In genomic region chr1:186183204-186183651, GRCm38 (mm10) we compare ENCODE assay signal across 8 mouse cellular contexts.
DNase-seq lines count a peak whose midpoint lies in the region; ATAC-seq and TF ChIP-seq lines count a peak whose summit lies in the region.

No protein-coding gene starts in this region.

- ATAC-seq in heart, embryonic 14.5 days (ENCODE audit: insufficient number of reproducible peaks, insufficient read depth, low FRiP score, low read depth): no peak
- ATAC-seq in hindbrain, embryonic 16.5 days: peak; percentile 14; the same call in 1 of the 2 replicates
- no peak for ATAC-seq in liver, postnatal 0 days

- 77% methylated on average over 8 of the region's 8 CpGs for WGBS in heart, embryonic 14.5 days
- WGBS in embryonic facial prominence, embryonic 10.5 days: 77% methylated on average over 8 of the region's 8 CpGs
- WGBS in hindbrain, embryonic 16.5 days: 61% methylated on average over 8 of the region's 8 CpGs
- WGBS in liver, postnatal 0 days (ENCODE audit: insufficient replicate concordance): 59% methylated on average over 8 of the region's 8 CpGs

- intact Hi-C loops in heart, postnatal 10 days (cut with DNase I): loop anchor here (5.0 kb wide), 1 partner anchor 501 kb away; no protein-coding TSS in a partner anchor

- H3K36me3 ChIP-seq in heart, embryonic 14.5 days (ENCODE audit: control insufficient read depth, insufficient read depth, low read length): no peaks in the 10 kb centered on the region
- H3K36me3 ChIP-seq in embryonic facial prominence, embryonic 10.5 days (replicated peaks): no peaks in the 10 kb centered on the region
- no peaks in the 10 kb centered on the region for H3K36me3 ChIP-seq in hindbrain, embryonic 16.5 days (ENCODE audit: control insufficient read depth, insufficient read depth, low read length)
- H3K36me3 ChIP-seq in liver, postnatal 0 days (replicated peaks; ENCODE audit: insufficient read depth, low read length): no peaks in the 10 kb centered on the region

- TF ChIP-seq EP300 in liver, postnatal 0 days (IDR thresholded peaks at IDR 0.05; ENCODE audit: low read depth): no peak

- TF ChIP-seq CTCF in liver, postnatal 0 days (IDR thresholded peaks at IDR 0.05; ENCODE audit: low read depth): no peak

- H3K9ac ChIP-seq in heart, embryonic 14.5 days (ENCODE audit: low read length): peak overlapping the region; percentile 43; the same call in 1 of the 2 replicates
- peak overlapping the region; percentile 1; the same call in 1 of the 2 replicates for H3K9ac ChIP-seq in hindbrain, embryonic 16.5 days (ENCODE audit: low read depth, low read length)
- H3K9ac ChIP-seq in liver, postnatal 0 days (replicated peaks): no peak overlapping the region

- H3K27ac ChIP-seq in heart, embryonic 14.5 days (replicated peaks in 1 of 2; ENCODE audit: control insufficient read depth in 1 of 2, insufficient read depth in 1 of 2, low read depth in 2 of 2, low read length in 2 of 2): no peak overlapping the region
- H3K27ac ChIP-seq in embryonic facial prominence, embryonic 10.5 days (replicated peaks): peak overlapping the region; percentile 66
- no peak overlapping the region for H3K27ac ChIP-seq in hindbrain, embryonic 16.5 days (ENCODE audit: low read depth, low read length)
- H3K27ac ChIP-seq in liver, postnatal 0 days (ENCODE audit: low read depth): no peak overlapping the region

- DNase-seq in heart, postnatal 10 days: no peak
- DNase-seq in embryonic facial prominence, embryonic 10.5 days (ENCODE audit: low spot score): no peak
- DNase-seq in liver, postnatal 0 days: no peak
- no peak for DNase-seq in right cerebral cortex, postnatal 10 days (ENCODE audit: low spot score in 2 of 2)
- DNase-seq in frontal cortex, postnatal 14 days (ENCODE audit: low spot score in 2 of 2): no peak
- DNase-seq in urinary bladder, postnatal 36 days (ENCODE audit: low spot score in 2 of 2): no peak

- no peaks in the 10 kb centered on the region for H3K27me3 ChIP-seq in heart, embryonic 14.5 days (ENCODE audit: control insufficient read depth, insufficient read depth, low read length)
- H3K27me3 ChIP-seq in embryonic facial prominence, embryonic 10.5 days (replicated peaks; ENCODE audit: low read depth, poor library complexity, severe bottlenecking): no peaks in the 10 kb centered on the region
- no peaks in the 10 kb centered on the region for H3K27me3 ChIP-seq in hindbrain, embryonic 16.5 days (replicated peaks; ENCODE audit: control insufficient read depth, insufficient read depth, low read length)
- H3K27me3 ChIP-seq in liver, postnatal 0 days (ENCODE audit: insufficient read depth, low read length): no peaks in the 10 kb centered on the region

- H3K9me3 ChIP-seq in heart, embryonic 14.5 days (ENCODE audit: control insufficient read depth, low read length): no peaks in the 10 kb centered on the region
- H3K9me3 ChIP-seq in embryonic facial prominence, embryonic 10.5 days: no peaks in the 10 kb centered on the region
- no peaks in the 10 kb centered on the region for H3K9me3 ChIP-seq in hindbrain, embryonic 16.5 days (ENCODE audit: control insufficient read depth, low read length)
- no peaks in the 10 kb centered on the region for H3K9me3 ChIP-seq in liver, postnatal 0 days (ENCODE audit: low read length)

- H3K4me1 ChIP-seq in heart, embryonic 14.5 days (ENCODE audit: control insufficient read depth in 2 of 2, insufficient read depth in 2 of 2, low read length in 2 of 2): peaks cover 9 to 12% of the 10 kb centered on the region in 2 experiments; a peak in 3 of 4 replicates
- H3K4me1 ChIP-seq in embryonic facial prominence, embryonic 10.5 days: peaks cover 31% of the 10 kb centered on the region
- H3K4me1 ChIP-seq in hindbrain, embryonic 16.5 days (ENCODE audit: control insufficient read depth, insufficient read depth, low read depth, low read length): peaks cover 12% of the 10 kb centered on the region
- H3K4me1 ChIP-seq in liver, postnatal 0 days (ENCODE audit: insufficient read depth): no peaks in the 10 kb centered on the region

- no peak overlapping the region for H3K4me3 ChIP-seq in heart, embryonic 14.5 days (ENCODE audit: control insufficient read depth in 1 of 2, insufficient read depth in 1 of 2, low read depth in 1 of 2, low read length in 2 of 2)
- H3K4me3 ChIP-seq in embryonic facial prominence, embryonic 10.5 days: no peak overlapping the region
- no peak overlapping the region; the same call in 1 of the 2 replicates for H3K4me3 ChIP-seq in hindbrain, embryonic 16.5 days (ENCODE audit: low read length)
- H3K4me3 ChIP-seq in liver, postnatal 0 days (ENCODE audit: low read depth, low read length): 0 out of 2 replicates have a peak overlapping the region, but pooled peaks have one; percentile 16

- peak overlapping the region; percentile 44 for H3K4me2 ChIP-seq in heart, embryonic 14.5 days (ENCODE audit: low read length)
- peak overlapping the region; percentile 43 for H3K4me2 ChIP-seq in hindbrain, embryonic 16.5 days (ENCODE audit: low read length)
- H3K4me2 ChIP-seq in liver, postnatal 0 days (ENCODE audit: low read depth, low read length): peak overlapping the region; percentile 60
